Mouse (Mus musculus) hindbrain, embryonic 11.5 days (tissue): ENCODE measurements at regions not wholly inside any gene's neighbourhood (a gene's known extent, or its start where the extent isn't known, plus 50 kb on each side); places are given as distances from the start of the nearest gene placed in this dataset.

Experiments
- ATAC-seq: fragments of 200-750 bp; cut with Nextera tagmentation; 2 replicates; pipeline ENCODE4 v1.8.0; 2017; ENCODE audit warnings: mild to moderate bottlenecking, moderate TSS enrichment, moderate library complexity; ENCODE audit not compliant: low FRiP score
- DNase-seq: peaks from one replicate; pipeline ENCODE4 v3.0.0-alpha.2; 2015; ENCODE audit warnings: low spot score
- H3K27ac ChIP-seq: fragments of 300-500 bp; sonication (generic); 2 replicates; pipeline ENCODE4 v1.5.1; 2014; ENCODE audit warnings: mild to moderate bottlenecking, low read depth, low read length
- H3K27me3 ChIP-seq: fragments of 300-500 bp; sonication (generic); 2 replicates; pipeline ENCODE4 v1.6.1; 2014; ENCODE audit warnings: mild to moderate bottlenecking, low read length, moderate library complexity, mixed read lengths; ENCODE audit not compliant: control insufficient read depth, insufficient read depth
- H3K36me3 ChIP-seq: fragments of 300-500 bp; sonication (generic); 2 replicates; pipeline ENCODE4 v1.6.1; 2014; ENCODE audit warnings: mild to moderate bottlenecking, low read length, moderate library complexity, mixed read lengths; ENCODE audit not compliant: control insufficient read depth, insufficient read depth
- H3K4me1 ChIP-seq: fragments of 300-500 bp; sonication (generic); replicated peaks from 2 replicates; pipeline ENCODE4 v1.6.1; 2014; ENCODE audit warnings: low read length, mixed read lengths; ENCODE audit not compliant: control insufficient read depth, insufficient read depth
- H3K4me2 ChIP-seq: fragments of 300-500 bp; sonication (generic); replicated peaks from 2 replicates; pipeline ENCODE4 v1.6.1; 2014; ENCODE audit warnings: mild to moderate bottlenecking, low read depth, low read length
- H3K4me3 ChIP-seq: fragments of 300-500 bp; sonication (generic); 2 replicates; pipeline ENCODE4 v1.5.1; 2014; ENCODE audit warnings: low read depth, low read length
- H3K9ac ChIP-seq: fragments of 300-500 bp; sonication (generic); 2 replicates; pipeline ENCODE4 v1.6.1; 2014; ENCODE audit warnings: low read depth, low read length
- H3K9me3 ChIP-seq: fragments of 300-500 bp; sonication (generic); 2 replicates; pipeline ENCODE4 v1.6.1; 2016; ENCODE audit warnings: low read length; ENCODE audit not compliant: control insufficient read depth
- WGBS: fragments of 180-500 bp; shearing (Covaris S2); extraction: QIAGEN DNeasy Blood & Tissue Kit; methylation state at CpG from one replicate; pipeline ENCODE4 v1.1.7; 2014; 5-methylcytosine and 5-hydroxymethylcytosine counted together

- no peaks in the 10 kb centered on the region for H3K9me3 ChIP-seq
- no peaks in the 10 kb centered on the region for H3K4me1 ChIP-seq
- no peak overlapping the region for H3K27ac ChIP-seq
- DNase-seq (peak; percentile 20), ATAC-seq (peak; percentile 83)
- H3K4me2 ChIP-seq: no peak overlapping the region
- no peak overlapping the region for H3K9ac ChIP-seq
- no peaks in the 10 kb centered on the region for H3K36me3 ChIP-seq
- H3K27me3 ChIP-seq: no peaks in the 10 kb centered on the region
- 51% methylated on average over 8 of the region's 8 CpGs for WGBS
- H3K4me3 ChIP-seq: no peak overlapping the region
Measured at GRCm38 (mm10) chr2:8690846-8691643, 1181.7 kb upstream of the Celf2 start.

DNA sequence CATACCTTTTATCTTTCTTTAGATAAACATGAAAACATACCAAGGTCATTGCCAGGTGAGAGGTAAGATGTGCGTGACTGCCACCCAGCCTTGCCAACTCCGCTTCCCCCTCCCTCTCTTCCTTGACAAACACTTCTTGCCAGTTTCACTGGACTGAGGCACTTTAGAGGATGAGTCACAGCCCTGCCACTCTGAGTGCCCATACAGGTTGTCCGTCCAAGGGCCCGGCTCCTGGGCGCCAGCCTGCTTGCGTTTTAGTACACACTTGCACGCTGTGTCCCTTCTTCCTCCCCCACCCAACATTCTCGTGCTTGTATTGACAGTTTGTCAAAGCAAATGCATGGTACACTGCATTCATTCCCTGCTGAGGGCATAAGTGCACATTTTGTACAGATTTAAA, 1151.7 kb upstream of the 4930412O13Rik start:
- WGBS: 82% methylated on average over 8 of the region's 8 CpGs
- ATAC-seq: no peak

DNA sequence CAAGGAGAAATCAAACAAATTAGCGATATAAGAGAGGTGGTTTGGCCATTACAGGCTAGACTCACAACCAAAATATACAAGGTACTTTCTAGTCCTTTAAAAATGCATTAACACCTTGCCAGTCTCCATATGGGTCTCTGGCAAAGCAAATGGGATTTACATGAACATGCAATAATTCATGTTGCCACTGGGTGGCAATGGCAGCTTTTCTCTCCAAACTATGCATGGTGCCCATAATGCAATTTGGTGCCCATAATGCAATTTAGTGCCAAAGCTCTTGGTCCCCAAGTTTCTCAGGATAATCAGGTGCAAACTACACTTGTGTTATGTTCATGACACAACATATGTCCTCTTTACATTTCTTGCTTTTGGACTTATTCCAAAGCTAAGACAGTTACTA, 1126.9 kb upstream of the 4930412O13Rik start:
- Histone ChIP-seq H3K27ac (no peak overlapping the region), H3K4me2 (no peak overlapping the region), H3K4me3 (no peak overlapping the region), H3K4me1 (no peaks in the 10 kb centered on the region), H3K27me3 (no peaks in the 10 kb centered on the region), H3K9me3 (no peaks in the 10 kb centered on the region), H3K9ac (no peak overlapping the region), H3K36me3 (no peaks in the 10 kb centered on the region)
- ATAC-seq: peak; percentile 75; the same call in 1 of the 2 replicates
- DNase-seq: peak; percentile 56
- 15% methylated on average over 1 of the region's 1 CpGs for WGBS

More for the DNA sequence above, 1151.7 kb upstream of the 4930412O13Rik start:
- H3K4me1 ChIP-seq: no peaks in the 10 kb centered on the region
- no peak for DNase-seq
- H3K9ac ChIP-seq: no peak overlapping the region
- H3K27me3 ChIP-seq: no peaks in the 10 kb centered on the region
- no peaks in the 10 kb centered on the region for H3K36me3 ChIP-seq
- H3K4me3 ChIP-seq: no peak overlapping the region
- no peak overlapping the region for H3K4me2 ChIP-seq
- H3K27ac ChIP-seq: no peak overlapping the region
- H3K9me3 ChIP-seq: no peaks in the 10 kb centered on the region

DNA sequence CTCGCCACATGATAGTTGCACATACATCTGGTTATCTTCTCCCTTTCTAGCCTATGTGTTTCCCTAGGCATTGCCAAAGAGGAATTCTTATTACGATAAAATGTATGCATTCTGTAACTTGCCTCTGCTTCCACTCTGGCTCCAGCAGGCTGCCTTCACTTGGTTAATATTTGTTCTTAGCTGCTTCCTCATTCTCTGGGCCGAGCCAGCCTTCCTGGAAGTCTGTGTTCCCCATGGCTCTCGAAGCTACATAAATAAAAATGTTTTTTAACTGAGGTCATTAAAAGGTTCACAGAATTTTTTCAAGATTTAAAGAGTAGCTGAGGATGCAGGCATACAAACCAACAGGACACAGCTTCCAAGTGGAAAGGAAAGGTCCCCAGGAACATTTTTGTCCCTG, 1124.5 kb upstream of the 4930412O13Rik start:
- Histone ChIP-seq H3K9ac (no peak overlapping the region), H3K36me3 (no peaks in the 10 kb centered on the region), H3K4me2 (no peak overlapping the region), H3K4me1 (no peaks in the 10 kb centered on the region), H3K27me3 (no peaks in the 10 kb centered on the region), H3K9me3 (no peaks in the 10 kb centered on the region), H3K4me3 (no peak overlapping the region), H3K27ac (no peak overlapping the region)
- 77% methylated on average over 4 of the region's 4 CpGs for WGBS
- ATAC-seq (no peak), DNase-seq (no peak)

GRCm38 (mm10) chr2:8770636-8771035, 1110.4 kb upstream of the 4930412O13Rik start:
- no peak overlapping the region for H3K27ac ChIP-seq
- ATAC-seq (no peak), DNase-seq (no peak)
- H3K36me3 ChIP-seq: no peaks in the 10 kb centered on the region
- no peak overlapping the region for H3K4me3 ChIP-seq
- H3K27me3 ChIP-seq: no peaks in the 10 kb centered on the region
- no peaks in the 10 kb centered on the region for H3K4me1 ChIP-seq
- H3K9ac ChIP-seq: no peak overlapping the region
- no peak overlapping the region for H3K4me2 ChIP-seq
- H3K9me3 ChIP-seq: no peaks in the 10 kb centered on the region
- WGBS: 82% methylated on average over 4 of the region's 4 CpGs

GRCm38 (mm10) chr2:8781152-8781935, 1099.7 kb upstream of the 4930412O13Rik start:
- Histone ChIP-seq H3K9me3 (no peaks in the 10 kb centered on the region), H3K4me3 (no peak overlapping the region), H3K4me2 (no peak overlapping the region), H3K36me3 (no peaks in the 10 kb centered on the region), H3K27me3 (no peaks in the 10 kb centered on the region), H3K9ac (no peak overlapping the region), H3K27ac (no peak overlapping the region), H3K4me1 (no peaks in the 10 kb centered on the region)
- ATAC-seq (no peak), DNase-seq (no peak)
- 92% methylated on average over 7 of the region's 7 CpGs for WGBS

DNA sequence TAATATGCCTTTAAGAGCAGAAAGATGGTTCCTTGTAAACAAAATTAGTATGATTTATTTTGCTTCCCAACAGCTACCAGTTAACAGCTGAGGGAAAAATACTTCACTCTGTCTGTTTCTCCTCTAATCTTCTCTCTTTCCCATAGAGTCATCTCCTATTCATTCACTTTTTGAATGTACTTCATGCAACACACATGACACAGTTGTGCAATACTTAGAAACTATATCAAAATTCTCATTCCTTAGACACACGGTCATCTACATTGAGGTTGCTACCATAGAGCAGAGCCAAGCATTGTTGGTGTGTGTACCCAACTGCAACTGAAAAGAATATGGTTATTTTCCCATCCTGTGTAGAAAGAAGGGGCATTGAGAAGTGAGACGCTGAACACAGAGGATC, 1098.8 kb upstream of the 4930412O13Rik start:
- Histone ChIP-seq H3K9me3 (no peaks in the 10 kb centered on the region), H3K9ac (no peak overlapping the region), H3K4me3 (no peak overlapping the region), H3K36me3 (no peaks in the 10 kb centered on the region), H3K27ac (no peak overlapping the region), H3K4me2 (no peak overlapping the region), H3K27me3 (no peaks in the 10 kb centered on the region), H3K4me1 (no peaks in the 10 kb centered on the region)
- no peak for DNase-seq
- no peak for ATAC-seq
- WGBS: 85% methylated on average over 2 of the region's 2 CpGs

DNA sequence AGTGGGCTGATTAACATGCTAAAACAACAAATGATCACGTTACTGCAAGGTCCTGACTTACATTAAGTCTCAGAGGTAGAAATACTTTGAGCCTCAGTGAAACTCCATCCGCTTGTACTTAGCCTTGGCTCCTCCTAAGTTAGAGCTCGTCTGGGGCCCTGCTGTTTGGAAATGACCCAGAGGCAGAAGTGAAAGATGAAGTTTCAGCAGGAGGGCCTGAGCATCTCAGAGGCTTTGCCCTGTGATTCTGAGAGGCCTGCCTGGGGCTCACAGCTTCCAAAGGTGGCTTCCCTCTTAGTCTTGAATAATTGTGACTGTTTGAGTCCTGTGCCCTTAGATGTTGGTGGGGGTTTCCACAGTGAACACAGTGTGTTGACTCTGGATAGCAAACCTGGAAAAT, 1079.0 kb upstream of the 4930412O13Rik start:
- ATAC-seq: no peak
- Histone ChIP-seq H3K36me3 (no peaks in the 10 kb centered on the region), H3K4me2 (no peak overlapping the region), H3K27ac (no peak overlapping the region), H3K4me1 (no peaks in the 10 kb centered on the region), H3K4me3 (no peak overlapping the region), H3K9me3 (no peaks in the 10 kb centered on the region), H3K27me3 (no peaks in the 10 kb centered on the region), H3K9ac (no peak overlapping the region)
- no peak for DNase-seq
- WGBS: 38% methylated on average over 3 of the region's 3 CpGs

GRCm38 (mm10) chr2:8809609-8810008, 1071.4 kb upstream of the 4930412O13Rik start:
- Histone ChIP-seq H3K9me3 (no peaks in the 10 kb centered on the region), H3K27me3 (no peaks in the 10 kb centered on the region), H3K4me2 (no peak overlapping the region), H3K4me1 (no peaks in the 10 kb centered on the region), H3K36me3 (no peaks in the 10 kb centered on the region), H3K4me3 (no peak overlapping the region), H3K27ac (no peak overlapping the region), H3K9ac (no peak overlapping the region)
- 79% methylated on average over 4 of the region's 4 CpGs for WGBS
- no peak for DNase-seq
- no peak for ATAC-seq
